Mouse (Mus musculus): Measurements from ENCODE around the gene Tbc1d4. TPM values are rescaled to one million over a fixed set of nuclear protein-coding genes. Genes with fewer than 3 reads are reported as not detected.

The Tbc1d4 gene
- polyA plus RNA-seq, 1 experiment: 25.0 TPM

DNA sequence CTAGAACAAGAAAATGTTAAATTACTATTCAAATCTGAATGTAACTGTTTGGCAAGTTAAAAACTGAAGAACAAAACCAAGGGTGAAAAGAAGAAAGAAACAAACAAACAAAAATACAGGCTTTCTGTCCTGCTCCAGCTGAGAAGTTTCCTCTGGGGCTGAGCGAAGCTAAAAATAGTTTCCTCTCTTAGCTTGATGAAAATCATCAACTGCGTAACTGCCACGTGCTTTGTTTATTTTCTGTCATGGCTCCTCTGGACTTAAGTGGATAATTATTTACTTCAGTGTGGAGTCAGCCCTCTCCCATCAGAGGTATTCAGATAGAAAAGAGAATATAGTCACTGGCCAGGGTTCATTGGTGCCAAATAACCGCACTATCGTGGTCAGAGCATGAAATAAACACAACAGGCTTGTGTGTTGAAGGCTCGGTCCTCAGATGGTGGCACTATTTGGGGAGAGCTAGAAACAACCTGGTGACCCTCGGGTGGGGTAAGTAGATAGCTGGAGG lies 35.8 kb downstream of the Tbc1d4 start:
- Histone ChIP-seq H3K4me1 (ENCODE audit: control insufficient read depth, insufficient read depth, insufficient read length, low read length) (peaks cover 11% of the 10 kb centered on the region), H3K27ac (replicated peaks; ENCODE audit: low read depth, low read length) (peak overlapping the region; percentile 84), H3K4me3 (ENCODE audit: insufficient read depth, low read depth, low read length) (no peak overlapping the region)

DNA sequence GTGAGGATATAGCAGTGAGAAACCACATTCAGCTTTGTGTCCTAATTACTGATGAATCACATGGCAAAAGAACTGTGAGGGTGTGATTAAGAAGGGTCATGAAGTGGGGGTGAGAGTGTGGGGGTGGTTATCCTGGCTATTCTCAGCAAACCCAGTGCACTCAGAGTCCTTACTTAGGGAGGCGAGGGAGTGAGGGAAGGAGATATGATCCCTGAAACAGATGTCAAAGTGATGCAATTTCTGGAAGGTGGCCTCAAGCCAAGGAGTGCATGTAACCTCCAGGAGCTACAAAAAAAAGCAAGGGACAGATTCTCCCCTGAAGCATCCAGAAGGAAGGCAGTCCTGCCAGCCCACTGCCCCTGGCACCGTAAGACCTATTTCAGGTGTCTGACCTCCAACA lies 40.2 kb downstream of the Tbc1d4 start:
- peaks cover 11% of the 10 kb centered on the region for H3K4me1 ChIP-seq (ENCODE audit: control insufficient read depth, insufficient read depth, insufficient read length, low read length)
- H3K27ac ChIP-seq (replicated peaks; ENCODE audit: low read depth, low read length): no peak overlapping the region
- no peak overlapping the region for H3K4me3 ChIP-seq (ENCODE audit: insufficient read depth, low read depth, low read length)

DNA sequence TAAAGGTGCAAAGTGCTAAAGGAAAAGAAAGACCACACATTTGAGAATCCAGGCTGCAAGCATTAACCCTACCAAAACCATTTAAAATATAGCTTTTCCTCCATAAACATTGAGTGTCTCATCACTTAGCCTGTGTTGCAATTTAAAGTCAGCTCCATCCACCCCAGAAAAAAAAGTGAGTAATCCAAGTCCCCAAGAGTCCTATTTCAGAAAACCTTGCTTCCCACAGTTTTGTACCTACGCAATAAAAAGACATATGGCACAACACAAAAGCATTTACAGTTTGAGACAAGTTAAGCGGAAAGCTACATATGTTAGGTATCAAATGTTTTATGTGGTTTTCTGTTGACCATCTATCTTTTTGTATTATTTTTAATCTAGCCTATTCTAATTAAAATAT lies 42.3 kb downstream of the Tbc1d4 start:
- H3K4me3 ChIP-seq (ENCODE audit: insufficient read depth, low read depth, low read length): no peak overlapping the region
- no peak overlapping the region for H3K27ac ChIP-seq (replicated peaks; ENCODE audit: low read depth, low read length)

DNA sequence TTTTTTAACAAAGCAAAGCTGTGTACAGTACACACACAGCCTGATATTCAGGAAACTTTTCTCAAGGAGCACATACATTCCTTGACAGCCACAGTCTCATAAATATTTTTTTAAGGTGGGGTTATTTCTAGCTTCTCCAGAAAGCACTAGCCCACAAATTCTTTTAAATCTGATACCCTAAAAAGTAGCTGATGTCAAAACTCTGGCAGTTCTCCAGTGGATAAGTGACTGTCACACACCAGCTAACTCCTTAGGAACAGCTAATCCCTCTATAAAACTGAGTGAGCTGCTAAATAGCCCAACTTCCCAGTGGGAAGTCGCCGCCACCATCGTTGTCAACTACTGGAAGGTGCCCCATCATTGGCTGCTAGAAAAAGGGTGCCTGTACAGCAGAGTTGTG lies 43.3 kb downstream of the Tbc1d4 start:
- H3K4me1 ChIP-seq (ENCODE audit: control insufficient read depth, insufficient read depth, insufficient read length, low read length): peaks cover 2% of the 10 kb centered on the region; the same call in 1 of the 2 replicates
- no peak overlapping the region for H3K27ac ChIP-seq (replicated peaks; ENCODE audit: low read depth, low read length)
- no peak overlapping the region for H3K4me3 ChIP-seq (ENCODE audit: insufficient read depth, low read depth, low read length)

More for the DNA sequence above, 42.3 kb downstream of the Tbc1d4 start:
- H3K4me1 ChIP-seq (ENCODE audit: control insufficient read depth, insufficient read depth, insufficient read length, low read length): no peaks in the 10 kb centered on the region; the same call in 1 of the 2 replicates

DNA sequence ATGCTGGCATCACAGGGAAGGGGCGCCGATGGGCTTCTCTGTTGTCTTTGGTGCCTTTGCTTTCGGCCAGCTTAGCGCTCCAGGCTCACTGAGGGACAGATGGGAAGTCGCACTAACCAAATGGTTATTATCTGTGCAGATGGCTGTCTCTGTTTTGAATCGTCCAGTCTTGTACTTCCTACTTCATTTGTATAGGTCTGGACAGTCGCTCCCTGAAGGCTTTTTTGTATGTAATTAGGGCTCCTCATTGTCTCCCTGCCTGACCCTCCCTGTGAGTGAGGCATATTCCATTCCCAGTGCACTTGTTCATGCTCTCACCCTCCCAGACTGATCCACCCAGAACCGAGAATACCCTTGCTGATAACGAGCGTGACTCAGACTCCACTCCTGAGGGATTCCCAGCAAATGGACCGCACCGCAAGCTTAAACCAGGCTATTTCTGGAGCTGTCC lies 47.7 kb downstream of the Tbc1d4 start:
- H3K4me1 ChIP-seq (ENCODE audit: control insufficient read depth, insufficient read depth, insufficient read length, low read length): 0 out of 2 replicates have a peak, but pooled peaks cover 5% of the 10 kb centered on the region
- H3K27ac ChIP-seq (replicated peaks; ENCODE audit: low read depth, low read length): no peak overlapping the region
- no peak overlapping the region for H3K4me3 ChIP-seq (ENCODE audit: insufficient read depth, low read depth, low read length)

DNA sequence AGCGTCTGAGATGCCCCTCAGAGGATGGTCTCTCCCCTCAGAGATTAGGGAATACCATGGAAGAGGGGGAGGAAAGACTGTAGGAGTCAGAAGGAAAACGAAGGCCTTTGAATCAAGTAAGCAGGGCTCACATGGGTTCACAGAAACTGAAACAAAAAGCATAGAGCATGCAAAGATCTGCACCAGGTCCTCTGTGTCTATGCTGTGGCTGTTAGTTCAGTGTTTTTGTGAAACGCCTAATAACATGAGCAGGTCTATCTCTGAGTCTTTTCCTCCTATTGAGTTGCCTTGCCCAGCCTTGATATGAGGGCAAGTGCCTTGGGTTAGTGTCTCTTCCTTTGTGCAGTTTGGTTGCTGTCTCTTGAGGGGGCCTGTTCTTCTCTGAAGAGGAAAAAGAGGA lies 49.5 kb downstream of the Tbc1d4 start:
- 0 out of 2 replicates have a peak, but pooled peaks cover 7% of the 10 kb centered on the region for H3K4me1 ChIP-seq (ENCODE audit: control insufficient read depth, insufficient read depth, insufficient read length, low read length)
- no peak overlapping the region for H3K27ac ChIP-seq (replicated peaks; ENCODE audit: low read depth, low read length)
- no peak overlapping the region for H3K4me3 ChIP-seq (ENCODE audit: insufficient read depth, low read depth, low read length)

DNA sequence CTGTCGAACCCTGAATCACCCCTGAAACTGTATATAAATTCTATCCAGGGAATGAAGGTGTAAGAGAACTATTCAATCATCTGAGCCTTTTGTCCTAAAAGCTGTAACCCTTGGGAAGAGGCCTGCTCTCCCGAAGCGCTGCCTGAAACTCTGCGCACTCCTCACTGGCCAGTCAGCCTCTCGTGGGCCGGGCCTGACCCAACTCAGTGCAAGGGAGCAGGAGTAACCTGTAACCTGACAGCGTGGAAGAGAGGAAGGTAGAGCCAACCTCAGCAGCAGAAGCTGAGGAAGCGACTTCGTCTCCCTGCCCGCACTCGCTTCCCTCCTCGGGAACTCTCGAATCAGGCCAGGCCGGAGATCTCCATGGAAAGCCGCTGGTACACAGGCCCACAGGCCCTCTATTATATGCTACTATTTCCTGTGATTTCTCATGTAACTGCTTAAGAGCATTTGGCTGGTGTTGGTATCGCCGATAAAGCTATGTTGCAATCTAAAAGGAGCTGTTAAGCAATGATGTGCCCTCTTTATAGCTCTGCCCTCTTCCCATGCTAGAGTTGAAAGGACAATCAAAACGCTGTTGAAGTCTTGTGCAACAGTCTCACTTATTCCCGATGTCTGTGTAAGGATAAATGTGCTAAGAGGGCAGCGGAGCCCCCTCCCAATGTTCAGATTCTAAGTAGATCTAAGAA lies 60.0 kb downstream of the Tbc1d4 start:
- peak overlapping the region; percentile 46 for H3K27ac ChIP-seq (replicated peaks; ENCODE audit: low read depth, low read length)
- H3K4me1 ChIP-seq (ENCODE audit: control insufficient read depth, insufficient read depth, insufficient read length, low read length): peaks cover 4% of the 10 kb centered on the region
- no peak overlapping the region for H3K4me3 ChIP-seq (ENCODE audit: insufficient read depth, low read depth, low read length)

DNA sequence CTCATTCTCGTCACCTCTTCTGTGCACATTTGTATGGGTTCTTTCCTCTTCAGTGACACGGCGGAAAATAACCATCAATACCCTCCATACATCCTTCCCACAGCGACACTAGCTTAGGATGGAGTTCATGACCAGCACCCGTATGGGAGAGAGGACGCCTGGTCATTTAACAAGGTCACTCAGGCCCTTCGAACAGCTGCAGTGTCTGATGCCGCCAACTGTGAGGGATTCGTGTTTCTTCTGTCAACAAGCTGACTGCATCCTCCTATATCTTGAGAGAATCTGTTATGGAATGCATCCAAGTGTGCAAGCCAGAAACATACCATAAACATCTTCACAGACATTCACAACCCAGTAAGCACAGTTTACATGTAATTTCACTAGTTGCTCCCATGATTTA lies 67.1 kb downstream of the Tbc1d4 start:
- H3K4me3 ChIP-seq (ENCODE audit: insufficient read depth, low read depth, low read length): no peak overlapping the region
- H3K4me1 ChIP-seq (ENCODE audit: control insufficient read depth, insufficient read depth, insufficient read length, low read length): peaks cover 12% of the 10 kb centered on the region
- H3K27ac ChIP-seq (replicated peaks; ENCODE audit: low read depth, low read length): no peak overlapping the region

DNA sequence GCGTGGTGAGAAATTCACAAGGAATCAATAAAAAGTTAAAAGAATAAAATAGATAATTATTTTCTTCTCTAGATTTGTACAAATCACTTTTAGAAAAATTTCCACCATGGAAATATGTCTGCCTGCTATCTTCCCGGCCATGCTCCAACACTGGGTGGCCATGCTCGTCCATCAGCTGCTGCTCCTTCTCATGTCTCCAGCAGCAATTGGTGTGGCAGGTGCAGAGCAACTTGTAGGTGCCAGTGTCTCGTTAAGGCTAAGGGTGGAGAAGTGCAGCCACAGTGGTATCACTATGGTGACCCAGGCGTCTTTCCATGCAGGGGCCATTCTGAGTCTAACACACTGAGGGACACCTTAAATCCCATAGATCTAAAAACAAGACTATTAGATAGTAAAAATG lies 67.8 kb downstream of the Tbc1d4 start:
- Histone ChIP-seq H3K4me1 (ENCODE audit: control insufficient read depth, insufficient read depth, insufficient read length, low read length) (peaks cover 14% of the 10 kb centered on the region), H3K4me3 (ENCODE audit: insufficient read depth, low read depth, low read length) (no peak overlapping the region), H3K27ac (replicated peaks; ENCODE audit: low read depth, low read length) (no peak overlapping the region)

DNA sequence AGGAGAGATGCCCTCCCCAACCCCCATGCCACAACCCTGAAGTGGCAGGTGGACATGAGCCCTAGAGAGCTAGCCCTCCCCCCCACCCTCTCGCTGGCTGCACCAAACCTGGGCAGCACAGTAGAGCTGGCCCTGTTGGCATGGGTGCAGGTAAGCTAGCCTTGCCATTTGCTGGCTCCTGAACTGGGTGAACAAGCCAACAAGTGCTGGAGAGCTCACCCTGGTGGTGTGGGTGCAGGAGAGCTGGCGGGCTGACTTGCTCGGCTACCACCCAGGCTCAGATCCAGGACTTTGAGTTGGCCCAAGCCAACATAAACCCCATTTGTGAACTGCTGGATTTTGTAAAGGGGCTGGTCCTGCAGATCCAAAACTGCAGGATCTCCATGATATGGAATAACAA lies 68.5 kb downstream of the Tbc1d4 start:
- H3K27ac ChIP-seq (replicated peaks; ENCODE audit: low read depth, low read length): no peak overlapping the region
- H3K4me1 ChIP-seq (ENCODE audit: control insufficient read depth, insufficient read depth, insufficient read length, low read length): peaks cover 14% of the 10 kb centered on the region
- H3K4me3 ChIP-seq (ENCODE audit: insufficient read depth, low read depth, low read length): no peak overlapping the region

DNA sequence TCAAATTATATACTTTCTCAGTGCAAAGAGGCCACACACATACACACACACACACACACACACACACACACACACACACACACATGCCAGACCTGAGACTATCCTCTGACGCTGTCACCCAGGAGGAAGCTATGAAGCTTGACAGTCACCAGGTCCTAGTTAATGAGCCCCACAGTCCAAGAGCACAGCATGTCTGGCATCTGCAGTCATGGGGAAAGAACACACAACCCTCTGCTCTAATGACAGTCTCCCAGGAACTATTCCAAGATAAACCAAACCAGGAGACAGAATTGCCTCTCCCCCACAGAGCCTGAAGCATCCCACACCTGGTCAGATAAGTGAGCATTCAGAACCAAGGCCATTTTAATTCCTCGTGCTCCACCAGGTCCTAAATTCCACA lies 71.1 kb downstream of the Tbc1d4 start:
- H3K27ac ChIP-seq (replicated peaks; ENCODE audit: low read depth, low read length): no peak overlapping the region
- H3K4me3 ChIP-seq (ENCODE audit: insufficient read depth, low read depth, low read length): no peak overlapping the region
- H3K4me1 ChIP-seq (ENCODE audit: control insufficient read depth, insufficient read depth, insufficient read length, low read length): peaks cover 14% of the 10 kb centered on the region

DNA sequence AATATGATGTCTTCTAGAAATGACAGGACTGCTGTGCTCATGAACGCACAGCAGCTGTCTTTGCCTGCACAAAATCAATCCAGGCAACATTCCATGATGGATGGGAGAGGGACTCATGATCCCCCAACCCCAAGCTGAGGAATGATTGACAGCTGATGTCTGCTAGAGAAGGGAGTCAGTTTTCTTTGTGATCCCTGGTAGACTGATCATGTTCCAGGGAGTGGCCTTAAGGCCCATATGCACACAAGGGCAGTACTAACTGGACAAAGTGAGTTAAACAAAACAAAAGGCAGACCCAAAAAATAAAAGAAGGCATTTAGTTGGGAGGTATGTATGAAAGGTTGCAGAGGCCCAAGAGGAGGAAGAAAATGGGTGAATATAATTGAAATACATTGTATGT lies 71.6 kb downstream of the Tbc1d4 start:
- Histone ChIP-seq H3K4me1 (ENCODE audit: control insufficient read depth, insufficient read depth, insufficient read length, low read length) (peaks cover 16% of the 10 kb centered on the region), H3K4me3 (ENCODE audit: insufficient read depth, low read depth, low read length) (no peak overlapping the region), H3K27ac (replicated peaks; ENCODE audit: low read depth, low read length) (no peak overlapping the region)

DNA sequence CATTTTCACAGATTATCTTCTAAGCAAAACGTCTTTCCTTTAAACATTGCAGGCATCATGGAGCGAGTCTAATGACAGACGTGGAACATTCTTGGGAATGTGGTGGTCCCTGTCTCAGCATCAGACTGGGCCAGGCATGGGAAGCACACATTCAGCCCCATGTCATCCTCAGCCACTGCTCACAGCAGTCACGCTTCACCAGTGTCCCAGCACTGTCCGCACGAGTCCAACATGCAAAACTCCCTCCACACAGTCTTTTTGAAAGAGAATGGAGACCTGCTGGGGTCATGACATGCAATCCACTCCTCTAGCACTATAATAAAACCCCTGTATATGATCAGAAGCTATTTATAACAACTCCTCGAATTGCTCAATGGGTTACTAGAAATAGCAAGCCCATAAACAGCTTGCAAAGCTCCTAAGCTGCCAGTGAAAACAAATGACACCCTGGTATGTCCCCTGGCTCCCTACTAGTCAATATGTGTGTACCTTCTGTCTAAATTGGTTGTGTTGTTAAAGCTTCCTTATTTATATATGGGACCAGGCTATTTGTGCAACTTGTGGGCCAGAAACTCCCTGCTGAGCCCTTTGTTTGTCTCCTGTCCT lies 76.8 kb downstream of the Tbc1d4 start:
- Histone ChIP-seq H3K4me3 (ENCODE audit: insufficient read depth, low read depth, low read length) (no peak overlapping the region), H3K27ac (replicated peaks; ENCODE audit: low read depth, low read length) (peak overlapping the region; percentile 83), H3K4me1 (ENCODE audit: control insufficient read depth, insufficient read depth, insufficient read length, low read length) (peaks cover 23% of the 10 kb centered on the region)

DNA sequence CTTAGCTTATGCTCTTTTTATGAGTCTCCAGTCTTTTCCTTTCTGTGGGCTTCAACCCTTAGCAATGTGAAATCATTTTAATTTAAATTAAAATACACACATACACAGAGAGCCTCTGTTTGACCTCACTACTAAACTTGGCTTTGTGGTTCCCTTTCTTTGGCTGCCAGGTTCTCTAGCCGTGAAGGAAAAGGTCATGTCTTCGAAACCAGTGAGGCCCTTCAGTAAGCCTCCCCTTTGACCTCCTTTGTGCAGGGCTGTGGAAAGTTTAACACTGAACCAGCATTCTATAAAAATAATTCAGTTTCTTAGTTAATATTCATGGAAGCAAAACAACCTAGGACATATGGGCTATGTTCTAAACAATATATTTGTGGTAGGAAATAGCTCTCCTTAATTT lies 78.5 kb downstream of the Tbc1d4 start:
- H3K4me3 ChIP-seq (ENCODE audit: insufficient read depth, low read depth, low read length): no peak overlapping the region
- peak overlapping the region; percentile 64; the same call in 1 of the 2 replicates for H3K27ac ChIP-seq (replicated peaks; ENCODE audit: low read depth, low read length)
- peaks cover 21% of the 10 kb centered on the region for H3K4me1 ChIP-seq (ENCODE audit: control insufficient read depth, insufficient read depth, insufficient read length, low read length)

DNA sequence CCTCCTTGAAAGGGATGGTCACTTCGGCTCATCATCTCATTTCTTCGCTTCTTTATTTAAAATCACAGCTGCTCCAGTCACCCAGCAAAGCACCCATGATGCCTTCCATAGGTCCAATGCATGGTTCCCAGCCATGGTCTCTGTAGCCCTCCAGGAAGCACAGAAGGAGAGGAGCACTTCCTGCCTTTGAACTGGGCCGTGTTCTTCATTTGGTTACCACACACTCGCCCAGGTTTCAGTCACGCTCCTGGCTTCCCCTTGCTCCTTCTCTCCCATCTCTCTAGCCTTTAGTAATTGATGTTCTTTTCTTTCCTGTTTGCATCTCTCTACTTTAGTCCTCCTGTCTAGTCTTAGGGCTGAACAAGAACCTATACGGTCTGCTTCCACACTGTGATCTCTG lies 79.8 kb downstream of the Tbc1d4 start:
- Histone ChIP-seq H3K27ac (replicated peaks; ENCODE audit: low read depth, low read length) (peak overlapping the region; percentile 14; the same call in 1 of the 2 replicates), H3K4me1 (ENCODE audit: control insufficient read depth, insufficient read depth, insufficient read length, low read length) (peaks cover 21% of the 10 kb centered on the region), H3K4me3 (ENCODE audit: insufficient read depth, low read depth, low read length) (no peak overlapping the region)

All from brown adipose tissue, adult 24 weeks (tissue).